Mouse (Mus musculus): ENCODE results near the gene Baz2a. TPM values are rescaled to one million over a fixed set of nuclear protein-coding genes. Genes with fewer than 3 reads are reported as not detected.
"Not testable (repeated sequence)": the region's sequence is repeated elsewhere in the genome, so short reads cannot be mapped to it uniquely, and the experiment has no call there.

The Baz2a gene
- polyA plus RNA-seq, 1 experiment from 2014 or later: 17.1 TPM

DNA sequence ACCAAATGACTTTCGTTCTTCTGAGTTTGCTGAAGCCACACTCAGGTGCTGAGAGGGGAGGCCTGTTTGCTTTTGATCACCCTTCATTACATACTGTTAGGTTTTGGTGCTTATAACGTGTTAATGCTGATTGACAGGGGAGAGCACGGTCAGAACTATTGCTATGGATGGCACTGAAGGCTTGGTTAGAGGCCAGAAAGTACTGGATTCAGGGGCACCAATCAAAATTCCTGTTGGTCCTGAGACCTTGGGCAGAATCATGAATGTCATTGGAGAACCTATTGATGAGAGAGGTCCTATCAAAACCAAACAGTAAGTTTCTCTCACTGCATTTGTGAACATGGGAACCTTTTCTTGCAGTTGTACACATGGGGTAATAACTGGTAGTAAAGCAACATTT lies 7.2 kb upstream of the Baz2a start:
- Histone ChIP-seq H3K9me3 (ENCODE audit: control insufficient read depth, low read length) (no peaks in the 10 kb centered on the region), H3K27me3 (ENCODE audit: control insufficient read depth, insufficient read depth, low read length) (no peaks in the 10 kb centered on the region), H3K4me1 (ENCODE audit: control insufficient read depth, insufficient read depth, low read length) (0 out of 2 replicates have a peak, but pooled peaks cover 2% of the 10 kb centered on the region), H3K4me3 (ENCODE audit: low read depth, low read length) (peak overlapping the region; percentile 99), H3K4me2 (ENCODE audit: low read depth, severe bottlenecking) (peak overlapping the region; percentile 85), H3K27ac (replicated peaks; ENCODE audit: low read depth, low read length) (no peak overlapping the region), H3K36me3 (ENCODE audit: control insufficient read depth, insufficient read depth, low read length) (peaks cover 36% of the 10 kb centered on the region), H3K9ac (ENCODE audit: low read length) (peak overlapping the region; percentile 98)
- ATAC-seq (ENCODE audit: insufficient number of reproducible peaks, low FRiP score, low TSS enrichment, low read depth) (no peak), DNase-seq (ENCODE audit: low spot score) (no peak)
- 2% methylated on average over 3 of the region's 3 CpGs for WGBS

DNA sequence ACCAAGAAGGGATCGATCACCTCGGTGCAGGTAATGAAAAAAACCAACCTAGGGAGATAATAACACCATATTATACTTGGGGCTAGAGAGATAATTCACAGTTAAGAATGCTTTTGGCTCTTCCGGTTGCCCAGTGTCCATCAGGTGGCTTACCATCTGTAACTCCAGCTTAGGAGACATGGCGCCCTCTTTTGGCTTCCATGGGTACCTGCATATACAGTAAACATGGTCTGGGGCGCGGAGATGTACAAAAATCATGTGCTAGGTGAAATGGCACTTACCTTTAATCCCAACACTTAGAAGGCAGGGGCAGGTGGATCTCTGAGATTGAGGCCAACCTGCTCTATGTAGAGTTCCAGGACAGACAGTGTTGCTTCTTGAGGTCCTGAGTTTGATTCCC lies 5.0 kb upstream of the Baz2a start:
- ATAC-seq (ENCODE audit: insufficient number of reproducible peaks, low FRiP score, low TSS enrichment, low read depth) (no peak), DNase-seq (ENCODE audit: low spot score) (no peak)
- Histone ChIP-seq H3K27me3 (ENCODE audit: control insufficient read depth, insufficient read depth, low read length) (no peaks in the 10 kb centered on the region), H3K9me3 (ENCODE audit: control insufficient read depth, low read length) (no peaks in the 10 kb centered on the region), H3K9ac (ENCODE audit: low read length) (no peak overlapping the region), H3K36me3 (ENCODE audit: control insufficient read depth, insufficient read depth, low read length) (peaks cover 41% of the 10 kb centered on the region), H3K4me2 (ENCODE audit: low read depth, severe bottlenecking) (no peak overlapping the region), H3K27ac (replicated peaks; ENCODE audit: low read depth, low read length) (no peak overlapping the region), H3K4me3 (ENCODE audit: low read depth, low read length) (no peak overlapping the region), H3K4me1 (ENCODE audit: control insufficient read depth, insufficient read depth, low read length) (peaks cover 9% of the 10 kb centered on the region)
- 85% methylated on average over 6 of the region's 6 CpGs for WGBS

DNA sequence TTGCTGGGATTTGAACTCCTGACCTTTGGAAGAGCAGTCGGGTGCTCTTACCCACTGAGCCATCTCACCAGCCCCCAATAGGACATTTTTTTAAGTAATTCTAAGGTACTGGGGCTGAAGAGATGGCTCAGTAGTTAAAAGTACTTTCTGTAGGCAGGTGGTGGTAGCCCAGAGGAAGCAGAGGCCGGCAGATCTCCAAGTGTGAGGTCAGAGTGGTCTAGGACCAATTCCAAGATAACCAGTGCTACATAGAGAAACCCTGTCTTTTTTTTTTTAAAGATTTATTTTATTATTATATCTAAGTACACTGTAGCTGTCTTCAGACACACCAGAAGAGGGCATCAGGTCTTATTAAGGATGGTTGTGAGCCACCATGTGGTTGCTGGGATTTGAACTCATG lies 4.2 kb upstream of the Baz2a start:
- H3K4me2 ChIP-seq (ENCODE audit: low read depth, severe bottlenecking); H3K9me3 ChIP-seq (ENCODE audit: control insufficient read depth, low read length); H3K4me3 ChIP-seq (ENCODE audit: low read depth, low read length); DNase-seq (ENCODE audit: low spot score); H3K27ac ChIP-seq (replicated peaks; ENCODE audit: low read depth, low read length); H3K9ac ChIP-seq (ENCODE audit: low read length); H3K27me3 ChIP-seq (ENCODE audit: control insufficient read depth, insufficient read depth, low read length); ATAC-seq (ENCODE audit: insufficient number of reproducible peaks, low FRiP score, low TSS enrichment, low read depth): not testable (repeated sequence)
- peaks cover 14% of the 10 kb centered on the region for H3K4me1 ChIP-seq (ENCODE audit: control insufficient read depth, insufficient read depth, low read length)
- WGBS: 92% methylated on average over 2 of the region's 2 CpGs
- H3K36me3 ChIP-seq (ENCODE audit: control insufficient read depth, insufficient read depth, low read length): peaks cover 41% of the 10 kb centered on the region

DNA sequence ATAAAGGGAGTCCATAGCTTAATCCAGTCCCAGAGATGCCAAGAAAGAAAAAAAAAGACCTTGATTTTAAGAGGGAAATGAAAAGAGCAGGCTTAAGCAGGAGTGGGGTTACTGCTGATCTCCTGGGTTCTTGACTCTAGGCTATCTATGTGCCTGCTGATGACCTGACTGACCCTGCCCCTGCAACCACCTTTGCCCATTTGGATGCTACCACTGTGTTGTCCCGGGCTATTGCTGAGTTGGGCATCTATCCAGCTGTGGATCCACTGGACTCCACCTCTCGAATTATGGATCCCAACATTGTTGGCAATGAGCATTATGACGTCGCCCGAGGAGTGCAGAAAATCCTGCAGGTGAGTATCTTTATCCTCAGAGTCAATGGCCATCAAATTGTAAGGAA lies 3.2 kb upstream of the Baz2a start:
- Histone ChIP-seq H3K27me3 (ENCODE audit: control insufficient read depth, insufficient read depth, low read length) (no peaks in the 10 kb centered on the region), H3K4me1 (ENCODE audit: control insufficient read depth, insufficient read depth, low read length) (peaks cover 14% of the 10 kb centered on the region), H3K9me3 (ENCODE audit: control insufficient read depth, low read length) (no peaks in the 10 kb centered on the region), H3K4me3 (ENCODE audit: low read depth, low read length) (no peak overlapping the region), H3K36me3 (ENCODE audit: control insufficient read depth, insufficient read depth, low read length) (peaks cover 41% of the 10 kb centered on the region), H3K4me2 (ENCODE audit: low read depth, severe bottlenecking) (no peak overlapping the region), H3K9ac (ENCODE audit: low read length) (no peak overlapping the region), H3K27ac (replicated peaks; ENCODE audit: low read depth, low read length) (no peak overlapping the region)
- WGBS: 94% methylated on average over 5 of the region's 5 CpGs
- no peak for DNase-seq (ENCODE audit: low spot score)
- no peak for ATAC-seq (ENCODE audit: insufficient number of reproducible peaks, low FRiP score, low TSS enrichment, low read depth)

DNA sequence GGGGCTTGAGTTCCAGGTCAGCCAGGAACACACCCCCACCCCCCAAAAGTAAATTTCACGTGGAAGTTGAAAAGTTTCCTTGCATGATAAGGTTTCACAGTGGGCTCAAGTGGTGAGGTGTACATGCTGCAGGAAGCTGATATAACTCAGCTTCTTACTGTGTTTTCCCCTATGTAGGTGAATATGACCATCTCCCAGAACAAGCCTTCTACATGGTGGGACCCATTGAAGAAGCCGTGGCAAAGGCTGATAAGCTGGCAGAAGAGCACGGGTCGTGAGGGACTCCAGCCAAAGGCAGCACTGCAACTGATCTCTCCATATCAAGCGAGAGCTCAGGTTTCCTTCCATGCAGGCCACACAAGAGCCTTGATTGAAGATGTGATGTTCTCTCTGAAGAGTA lies 1.5 kb upstream of the Baz2a start:
- DNase-seq (ENCODE audit: low spot score) (no peak), ATAC-seq (ENCODE audit: insufficient number of reproducible peaks, low FRiP score, low TSS enrichment, low read depth) (no peak)
- WGBS: 70% methylated on average over 5 of the region's 5 CpGs
- H3K4me3 ChIP-seq (ENCODE audit: low read depth, low read length): no peak overlapping the region
- no peak overlapping the region for H3K9ac ChIP-seq (ENCODE audit: low read length)
- peaks cover 19% of the 10 kb centered on the region for H3K4me1 ChIP-seq (ENCODE audit: control insufficient read depth, insufficient read depth, low read length)
- no peak overlapping the region for H3K4me2 ChIP-seq (ENCODE audit: low read depth, severe bottlenecking)
- H3K9me3 ChIP-seq (ENCODE audit: control insufficient read depth, low read length): no peaks in the 10 kb centered on the region
- no peak overlapping the region for H3K27ac ChIP-seq (replicated peaks; ENCODE audit: low read depth, low read length)
- peaks cover 37% of the 10 kb centered on the region for H3K36me3 ChIP-seq (ENCODE audit: control insufficient read depth, insufficient read depth, low read length)
- no peaks in the 10 kb centered on the region for H3K27me3 ChIP-seq (ENCODE audit: control insufficient read depth, insufficient read depth, low read length)

DNA sequence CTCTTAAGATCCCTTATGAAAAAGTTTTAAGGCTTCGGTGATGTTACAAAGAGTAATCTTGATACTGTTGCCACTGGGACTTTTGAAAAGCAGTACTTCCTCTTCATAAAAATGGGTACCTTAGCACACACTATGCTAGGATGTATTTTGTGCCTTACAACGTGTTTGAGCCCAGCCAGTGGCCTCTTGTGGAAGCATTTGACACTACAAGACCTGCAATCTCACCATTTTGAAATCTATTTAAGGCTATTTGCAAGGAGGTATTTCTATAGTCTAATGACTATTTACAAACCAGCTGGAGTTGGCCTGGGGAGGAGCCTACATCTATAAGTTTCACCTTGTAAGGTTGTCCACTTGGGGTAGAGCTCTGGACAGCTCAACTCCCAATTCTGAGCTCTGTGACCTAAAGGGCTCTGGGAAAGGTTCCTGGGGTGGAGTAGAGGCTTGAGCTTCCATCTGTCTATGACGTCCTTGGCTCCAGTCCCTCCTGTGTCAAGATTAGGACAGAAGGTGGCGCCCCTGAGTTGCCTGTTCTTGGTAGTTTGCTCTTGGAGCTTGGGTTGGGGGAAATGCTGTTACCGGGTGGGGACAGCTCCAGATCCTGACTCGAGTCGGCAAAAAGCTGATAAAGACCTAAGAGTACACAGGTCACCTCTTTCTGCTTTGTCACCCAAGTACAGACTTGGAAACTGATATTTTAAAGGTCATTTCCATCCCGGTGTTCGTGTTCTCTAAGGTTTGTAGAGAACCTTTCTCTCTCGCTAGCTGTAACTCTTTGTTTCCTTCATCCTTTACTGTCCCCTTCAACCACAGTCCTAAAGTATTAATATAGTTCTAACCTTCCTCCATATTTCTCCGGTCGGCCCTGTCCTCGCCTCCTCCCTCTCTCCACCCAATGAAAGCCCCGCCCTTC lies 470 bp upstream of the Baz2a start:
- peak; percentile 32; the same call in 1 of the 2 replicates for ATAC-seq (ENCODE audit: insufficient number of reproducible peaks, low FRiP score, low TSS enrichment, low read depth)
- DNase-seq (ENCODE audit: low spot score): peak; percentile 94
- peaks cover 27% of the 10 kb centered on the region for H3K36me3 ChIP-seq (ENCODE audit: control insufficient read depth, insufficient read depth, low read length)
- peaks cover 19% of the 10 kb centered on the region for H3K4me1 ChIP-seq (ENCODE audit: control insufficient read depth, insufficient read depth, low read length)
- H3K27ac ChIP-seq (replicated peaks; ENCODE audit: low read depth, low read length): no peak overlapping the region
- H3K4me3 ChIP-seq (ENCODE audit: low read depth, low read length): peak overlapping the region; percentile 77
- 0 out of 2 replicates have a peak overlapping the region, but pooled peaks have one; percentile 22 for H3K9ac ChIP-seq (ENCODE audit: low read length)
- H3K27me3 ChIP-seq (ENCODE audit: control insufficient read depth, insufficient read depth, low read length): no peaks in the 10 kb centered on the region
- no peaks in the 10 kb centered on the region for H3K9me3 ChIP-seq (ENCODE audit: control insufficient read depth, low read length)
- peak overlapping the region; percentile 88 for H3K4me2 ChIP-seq (ENCODE audit: low read depth, severe bottlenecking)
- WGBS: 7% methylated on average over 14 of the region's 14 CpGs

DNA sequence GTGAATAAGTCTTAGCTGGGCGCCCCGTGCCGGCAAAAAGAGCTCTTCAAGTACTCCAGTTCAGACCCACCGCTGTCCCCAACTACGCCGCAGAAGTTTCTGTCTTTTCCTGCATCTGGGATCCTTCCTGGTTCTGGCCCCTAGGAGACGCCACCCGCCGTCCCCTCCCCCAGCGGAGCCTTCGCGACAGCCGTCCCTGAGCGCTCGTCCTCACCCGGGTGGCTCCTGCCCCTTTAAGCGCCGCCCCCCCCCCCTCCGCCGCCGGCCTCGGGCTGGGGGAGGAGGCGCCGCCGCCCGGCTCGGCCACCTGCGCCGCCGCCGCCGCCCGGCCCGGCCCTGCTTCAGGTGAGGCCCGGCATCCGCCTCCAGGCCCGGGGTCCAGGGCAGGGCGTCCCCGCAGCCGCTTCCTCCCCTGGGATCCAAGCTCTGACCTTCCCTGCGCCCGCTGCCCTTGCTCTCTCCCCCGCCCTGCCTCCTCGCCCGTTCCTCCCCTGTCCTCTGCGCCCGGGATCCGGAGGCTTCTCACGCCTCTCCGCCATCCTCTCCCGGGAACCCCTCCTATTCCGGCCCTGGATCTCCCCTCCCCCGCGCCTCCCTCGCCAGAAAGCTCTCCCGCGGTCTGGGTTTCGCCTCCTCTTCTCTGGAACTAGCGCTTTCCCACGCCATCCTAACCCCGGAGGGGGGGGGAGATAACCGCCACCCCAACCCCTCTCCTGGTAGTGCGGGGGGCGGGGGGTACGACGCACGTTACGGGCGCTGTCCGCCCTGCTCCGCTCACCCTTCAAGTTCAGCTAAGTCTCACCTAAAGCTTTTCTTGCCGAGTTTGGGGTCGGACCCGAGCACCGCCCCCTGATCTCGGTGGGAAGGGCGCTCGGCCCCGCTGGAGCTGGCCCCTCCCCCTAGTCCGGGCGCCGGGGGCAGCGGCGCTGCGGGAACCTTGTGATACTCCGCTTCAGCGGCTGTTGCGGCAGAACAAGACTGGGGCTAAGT lies 1.4 kb downstream of the Baz2a start:
- DNase-seq (ENCODE audit: low spot score) (peak; percentile 83), ATAC-seq (ENCODE audit: insufficient number of reproducible peaks, low FRiP score, low TSS enrichment, low read depth) (peak; percentile 37)
- peak overlapping the region; percentile 77 for H3K4me3 ChIP-seq (ENCODE audit: low read depth, low read length)
- H3K9me3 ChIP-seq (ENCODE audit: control insufficient read depth, low read length): no peaks in the 10 kb centered on the region
- peaks cover 16% of the 10 kb centered on the region for H3K36me3 ChIP-seq (ENCODE audit: control insufficient read depth, insufficient read depth, low read length)
- peak overlapping the region; percentile 85 for H3K27ac ChIP-seq (replicated peaks; ENCODE audit: low read depth, low read length)
- H3K4me2 ChIP-seq (ENCODE audit: low read depth, severe bottlenecking): peak overlapping the region; percentile 88
- H3K9ac ChIP-seq (ENCODE audit: low read length): peak overlapping the region; percentile 77
- no peaks in the 10 kb centered on the region for H3K27me3 ChIP-seq (ENCODE audit: control insufficient read depth, insufficient read depth, low read length)
- H3K4me1 ChIP-seq (ENCODE audit: control insufficient read depth, insufficient read depth, low read length): peaks cover 22% of the 10 kb centered on the region
- under 1% methylated on average over 79 of the region's 88 CpGs for WGBS
